8 mouse cellular contexts compared by ENCODE assay signal in the genomic region with DNA sequence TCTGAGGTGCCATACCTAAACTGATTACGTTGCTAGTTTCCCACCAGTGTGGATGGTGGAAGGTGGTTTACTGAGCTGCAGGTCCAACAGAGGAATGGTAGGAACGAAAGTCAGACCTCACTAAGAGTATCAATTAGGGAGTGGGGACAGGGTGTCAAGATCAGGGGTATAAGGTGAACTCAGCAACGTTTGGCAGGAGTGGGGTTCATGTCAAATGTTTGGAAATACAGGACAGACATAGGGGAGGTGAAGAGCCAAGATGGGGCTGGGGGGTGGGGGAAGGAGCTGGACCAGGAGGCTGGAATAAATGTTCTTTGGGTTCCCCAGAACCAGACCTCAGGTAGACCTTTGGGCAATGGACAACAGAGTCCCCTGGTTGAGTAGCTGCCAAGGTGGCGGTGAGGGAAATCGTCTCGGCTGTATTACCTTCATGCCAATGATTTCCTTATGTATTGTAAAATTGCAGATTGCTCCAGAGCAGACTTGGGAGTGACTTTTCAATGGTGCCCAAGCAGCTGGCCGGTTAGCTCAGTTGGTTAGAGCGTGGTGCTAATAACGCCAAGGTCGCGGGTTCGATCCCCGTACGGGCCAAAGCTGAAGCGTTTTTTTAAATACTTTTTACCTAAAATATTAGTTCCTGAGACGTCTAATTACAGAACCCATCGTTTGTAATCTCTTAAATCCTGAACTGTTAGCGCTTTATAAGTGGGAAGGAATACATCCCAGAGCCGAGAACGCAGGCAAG. TPM values are rescaled to one million over a fixed set of nuclear protein-coding genes. Genes with fewer than 3 reads are reported as not detected.
DNase-seq lines count a peak whose midpoint lies in the region; ATAC-seq and TF ChIP-seq lines count a peak whose summit lies in the region.

No protein-coding gene starts in this region.

- H3K27ac ChIP-seq in intestine, embryonic 15.5 days: peak overlapping the region; percentile 84
- H3K27ac ChIP-seq in midbrain, embryonic 11.5 days (ENCODE audit: low read depth, low read length): peak overlapping the region; percentile 21
- peak overlapping the region; percentile 5; the same call in 1 of the 2 replicates for H3K27ac ChIP-seq in small intestine, adult 2 months (ENCODE audit: insufficient read depth, low read depth, low read length)

- peak overlapping the region; percentile 68 for H3K9ac ChIP-seq in intestine, embryonic 15.5 days
- peak overlapping the region; percentile 86 for H3K9ac ChIP-seq in midbrain, embryonic 11.5 days (ENCODE audit: low read length)

- ATAC-seq in intestine, embryonic 15.5 days: peak; percentile 17; the same call in 1 of the 2 replicates
- peak; percentile 22; the same call in 1 of the 2 replicates for ATAC-seq in midbrain, embryonic 11.5 days (ENCODE audit: low FRiP score)
- no peak for ATAC-seq in granulocyte monocyte progenitor cell, adult 5-6 weeks (replicated peaks; ENCODE audit: poor library complexity, severe bottlenecking)

- 8% methylated on average over 20 of the region's 20 CpGs for WGBS in intestine, embryonic 15.5 days
- WGBS in midbrain, embryonic 11.5 days: 10% methylated on average over 20 of the region's 20 CpGs
- WGBS in small intestine, adult 2 months: 8% methylated on average over 20 of the region's 20 CpGs

- no peak for TF ChIP-seq CTCF in small intestine, adult 2 months (IDR thresholded peaks at IDR 0.05; ENCODE audit: extremely low read depth, insufficient read length, insufficient replicate concordance, low read depth, low read length)

- no peaks in the 10 kb centered on the region for H3K27me3 ChIP-seq in intestine, embryonic 15.5 days (replicated peaks)
- no peaks in the 10 kb centered on the region for H3K27me3 ChIP-seq in midbrain, embryonic 11.5 days (ENCODE audit: control insufficient read depth, insufficient read depth, low read length)
- H3K27me3 ChIP-seq in small intestine, adult 2 months (ENCODE audit: control insufficient read depth, insufficient read depth, low read length): no peaks in the 10 kb centered on the region

- H3K9me3 ChIP-seq in intestine, embryonic 15.5 days: no peaks in the 10 kb centered on the region
- H3K9me3 ChIP-seq in midbrain, embryonic 11.5 days (ENCODE audit: control insufficient read depth, low read length): no peaks in the 10 kb centered on the region

- TF ChIP-seq POLR2A in small intestine, adult 2 months (IDR thresholded peaks at IDR 0.05; ENCODE audit: low read depth, low read length): no peak; the same call in 1 of the 2 replicates

- peaks cover 26% of the 10 kb centered on the region for H3K36me3 ChIP-seq in intestine, embryonic 15.5 days
- H3K36me3 ChIP-seq in midbrain, embryonic 11.5 days (ENCODE audit: control insufficient read depth, insufficient read depth, low read length): peaks cover 7% of the 10 kb centered on the region; the same call in 1 of the 2 replicates
- peaks cover 5% of the 10 kb centered on the region; the same call in 1 of the 2 replicates for H3K36me3 ChIP-seq in small intestine, adult 2 months (ENCODE audit: control insufficient read depth, insufficient read depth, low read length)

- H3K4me3 ChIP-seq in intestine, embryonic 15.5 days (replicated peaks): peak overlapping the region; percentile 68
- H3K4me3 ChIP-seq in midbrain, embryonic 11.5 days (ENCODE audit: low read depth, low read length): peak overlapping the region; percentile 74
- peak overlapping the region; percentile 69 for H3K4me3 ChIP-seq in small intestine, adult 2 months (ENCODE audit: low read depth, low read length)

- intact Hi-C loops in left cerebral cortex, postnatal 25 days (cut with DNase I): loop anchor here (1.0 to 2.0 kb wide), 3 partner anchors 20 to 134 kb away; no protein-coding TSS in a partner anchor

- H3K4me1 ChIP-seq in intestine, embryonic 15.5 days (replicated peaks): peaks cover 11% of the 10 kb centered on the region
- H3K4me1 ChIP-seq in midbrain, embryonic 11.5 days (ENCODE audit: control insufficient read depth, insufficient read depth, low read length): peaks cover 21% of the 10 kb centered on the region
- peaks cover 9% of the 10 kb centered on the region; the same call in 1 of the 2 replicates for H3K4me1 ChIP-seq in small intestine, adult 2 months (ENCODE audit: control insufficient read depth, insufficient read depth, insufficient read length, low read length)

- H3K4me2 ChIP-seq in intestine, embryonic 15.5 days (replicated peaks): peak overlapping the region; percentile 62
- H3K4me2 ChIP-seq in midbrain, embryonic 11.5 days: peak overlapping the region; percentile 56

- DNase-seq in T-cell, adult 2 months (ENCODE audit: low spot score): peak; percentile 81
- peak; percentile 92 to 93 for DNase-seq in cerebellum, postnatal 25 days
- peak; percentile 68 for DNase-seq in gastrocnemius, postnatal 10 days
- peak; percentile 89 to 95 for DNase-seq in left cerebral cortex, postnatal 25 days (ENCODE audit: low spot score in 2 of 2)
- DNase-seq in midbrain, embryonic 11.5 days (ENCODE audit: low spot score, missing footprints): peak; percentile 100

RNA-seq across cellular contexts. Expression of gene Aurkb, which starts 8.8 kb away (rescaled TPM):
- total RNA-seq in gastrocnemius, postnatal 10 days (2021): 10 to 100 TPM; 10.2 to 11.6 TPM
- polyA plus RNA-seq in intestine, embryonic 15.5 days (2015; fragmentation: Nextera tagmentation; extraction: Ambion mirVana): 133 and 135 TPM in 2 replicates
- under 1 TPM; 0.73 to 0.99 TPM for total RNA-seq in left cerebral cortex, postnatal 25 days (2021)
- 169 and 171 TPM in 2 replicates for polyA plus RNA-seq in midbrain, embryonic 11.5 days (2014; fragmentation: Nextera tagmentation; extraction: Ambion mirVana)
- polyA plus RNA-seq in small intestine, adult 2 months (2012; rRNA removed): 15.5 and 30.8 TPM in 2 replicates
- 80.2 and 105 TPM in 2 replicates for total RNA-seq in granulocyte monocyte progenitor cell, adult 5-6 weeks (2014; fragmentation: Nextera tagmentation)
- total RNA-seq in granulocyte monocyte progenitor cell, adult 5-6 weeks (2017): 102 and 122 TPM in 2 replicates

RNA-seq across cellular contexts. Expression of gene Ctc1, which starts 20.9 kb away (rescaled TPM):
- 10 to 100 TPM; 11.2 to 17.2 TPM for total RNA-seq in gastrocnemius, postnatal 10 days (2021)
- 35.1 and 38.6 TPM in 2 replicates for polyA plus RNA-seq in intestine, embryonic 15.5 days (2015; fragmentation: Nextera tagmentation; extraction: Ambion mirVana)
- total RNA-seq in left cerebral cortex, postnatal 25 days (2021): 10 to 100 TPM; 35.1 to 35.8 TPM
- polyA plus RNA-seq in midbrain, embryonic 11.5 days (2014; fragmentation: Nextera tagmentation; extraction: Ambion mirVana): 54.6 and 54.8 TPM in 2 replicates
- 14.0 and 20.0 TPM in 2 replicates for polyA plus RNA-seq in small intestine, adult 2 months (2012; rRNA removed)
- total RNA-seq in granulocyte monocyte progenitor cell, adult 5-6 weeks (2014; fragmentation: Nextera tagmentation): 50.3 and 66.2 TPM in 2 replicates
- total RNA-seq in granulocyte monocyte progenitor cell, adult 5-6 weeks (2017): 17.1 and 22.4 TPM in 2 replicates

RNA-seq across cellular contexts. Expression of gene Borcs6, which starts 22.9 kb away (rescaled TPM):
- 10 to 100 TPM; 12.6 to 13.9 TPM for total RNA-seq in gastrocnemius, postnatal 10 days (2021)
- polyA plus RNA-seq in intestine, embryonic 15.5 days (2015; fragmentation: Nextera tagmentation; extraction: Ambion mirVana): 8.6 and 8.9 TPM in 2 replicates
- 10 to 100 TPM; 29.1 to 29.5 TPM for total RNA-seq in left cerebral cortex, postnatal 25 days (2021)
- polyA plus RNA-seq in midbrain, embryonic 11.5 days (2014; fragmentation: Nextera tagmentation; extraction: Ambion mirVana): 8.8 and 9.8 TPM in 2 replicates
- polyA plus RNA-seq in small intestine, adult 2 months (2012; rRNA removed): 13.2 and 28.5 TPM in 2 replicates
- total RNA-seq in granulocyte monocyte progenitor cell, adult 5-6 weeks (2014; fragmentation: Nextera tagmentation): 2.0 and 11.4 TPM in 2 replicates
- 9.4 TPM in 2 replicates for total RNA-seq in granulocyte monocyte progenitor cell, adult 5-6 weeks (2017)

RNA-seq across cellular contexts. Expression of gene Pfas, which starts 28.4 kb away (rescaled TPM):
- total RNA-seq in gastrocnemius, postnatal 10 days (2021): 10 to 100 TPM in 1 of 2 experiments, 1 to 10 TPM in 1; 7.8 to 11.2 TPM
- 29.7 and 32.1 TPM in 2 replicates for polyA plus RNA-seq in intestine, embryonic 15.5 days (2015; fragmentation: Nextera tagmentation; extraction: Ambion mirVana)
- 10 to 100 TPM; 17.3 to 18.9 TPM for total RNA-seq in left cerebral cortex, postnatal 25 days (2021)
- polyA plus RNA-seq in midbrain, embryonic 11.5 days (2014; fragmentation: Nextera tagmentation; extraction: Ambion mirVana): 31.2 and 33.0 TPM in 2 replicates
- 4.7 and 6.0 TPM in 2 replicates for polyA plus RNA-seq in small intestine, adult 2 months (2012; rRNA removed)
- total RNA-seq in granulocyte monocyte progenitor cell, adult 5-6 weeks (2014; fragmentation: Nextera tagmentation): 47.3 and 48.4 TPM in 2 replicates
- total RNA-seq in granulocyte monocyte progenitor cell, adult 5-6 weeks (2017): 45.5 and 56.2 TPM in 2 replicates

RNA-seq across cellular contexts. Expression of gene Tmem107, which starts 33.9 kb away (rescaled TPM):
- 1 to 10 TPM; 4.3 to 5.2 TPM for total RNA-seq in gastrocnemius, postnatal 10 days (2021)
- polyA plus RNA-seq in intestine, embryonic 15.5 days (2015; fragmentation: Nextera tagmentation; extraction: Ambion mirVana): 43.7 and 47.6 TPM in 2 replicates
- total RNA-seq in left cerebral cortex, postnatal 25 days (2021): 10 to 100 TPM; 16.9 to 18.2 TPM
- polyA plus RNA-seq in midbrain, embryonic 11.5 days (2014; fragmentation: Nextera tagmentation; extraction: Ambion mirVana): 53.5 and 57.7 TPM in 2 replicates
- polyA plus RNA-seq in small intestine, adult 2 months (2012; rRNA removed): 11.8 and 12.8 TPM in 2 replicates
- total RNA-seq in granulocyte monocyte progenitor cell, adult 5-6 weeks (2014; fragmentation: Nextera tagmentation): 15.1 and 48.9 TPM in 2 replicates
- total RNA-seq in granulocyte monocyte progenitor cell, adult 5-6 weeks (2017): 10.4 and 24.9 TPM in 2 replicates

Comparison
In these comparisons a context has a peak if more than half of its experiments do, and no peak if none do; other contexts are left out.
1. H3K27ac ChIP-seq: peak in every context shown above with its lines; median percentile 84 in intestine, embryonic 15.5 days; 21 in midbrain, embryonic 11.5 days; 5 in small intestine, adult 2 months.
2. RNA of gene Aurkb, which starts 8.8 kb away (total RNA-seq): 80.2 to 122 TPM in granulocyte monocyte progenitor cell, adult 5-6 weeks; 10.2 to 11.6 TPM in gastrocnemius, postnatal 10 days and 0.73 to 0.99 TPM in left cerebral cortex, postnatal 25 days; every median in the first group is over 4 times any median in the second.
3. Peak in every context shown above with its lines, with median percentiles within 50 percentile points of each other: DNase-seq and H3K4me3 ChIP-seq.